Mouse (Mus musculus): Measurements from ENCODE around the gene Cd200r2. TPM values are rescaled to one million over a fixed set of nuclear protein-coding genes. Genes with fewer than 3 reads are reported as not detected.
"Not testable (repeated sequence)": the region's sequence is repeated elsewhere in the genome, so short reads cannot be mapped to it uniquely, and the experiment has no call there.

Cd200r2 gene
- polyA plus RNA-seq (2014; fragmentation: Nextera tagmentation; extraction: Ambion mirVana) = not detected in 2 replicates

- no peaks in the 10 kb centered on the region for H3K4me1 ChIP-seq (ENCODE audit: control insufficient read depth, insufficient read depth, low read length)
- no peak within 1 kb of the TSS for H3K4me2 ChIP-seq
- WGBS = 92% methylated on average over 2 of the region's 2 CpGs
- no peaks in the 10 kb centered on the region for H3K36me3 ChIP-seq (ENCODE audit: control insufficient read depth, insufficient read depth, low read length)
- no peak within 1 kb of the TSS for H3K9ac ChIP-seq (ENCODE audit: low read length)
- no peaks in the 10 kb centered on the region for H3K27me3 ChIP-seq (ENCODE audit: control insufficient read depth, insufficient read depth, low read length)
- H3K9me3 ChIP-seq (ENCODE audit: control insufficient read depth, low read length) = no peaks in the 10 kb centered on the region
- H3K27ac ChIP-seq (ENCODE audit: low read depth, low read length) = no peak within 1 kb of the TSS
- no peak within 1 kb of the TSS for H3K4me3 ChIP-seq (ENCODE audit: low read depth, low read length)
- DNase-seq (ENCODE audit: low spot score, missing footprints) = no peak
- ATAC-seq (ENCODE audit: low FRiP score) = no peak
Measured at GRCm38 (mm10) chr16:44866797-44867196, at the start of gene Cd200r2. Gene Cd200r2, plus strand, starts transcription at chr16:44867097.

- WGBS = 50% methylated on average over 1 of the region's 1 CpGs
- Histone ChIP-seq H3K4me1 (ENCODE audit: control insufficient read depth, insufficient read depth, low read length) (no peaks in the 10 kb centered on the region), H3K4me2 (no peak overlapping the region), H3K36me3 (ENCODE audit: control insufficient read depth, insufficient read depth, low read length) (no peaks in the 10 kb centered on the region), H3K4me3 (ENCODE audit: low read depth, low read length) (no peak overlapping the region), H3K9ac (ENCODE audit: low read length) (no peak overlapping the region), H3K27me3 (ENCODE audit: control insufficient read depth, insufficient read depth, low read length) (no peaks in the 10 kb centered on the region), H3K27ac (ENCODE audit: low read depth, low read length) (no peak overlapping the region), H3K9me3 (ENCODE audit: control insufficient read depth, low read length) (no peaks in the 10 kb centered on the region)
- DNase-seq (ENCODE audit: low spot score, missing footprints) = no peak
- ATAC-seq (ENCODE audit: low FRiP score) = no peak
Measured at GRCm38 (mm10) chr16:44818010-44818409, 48.9 kb upstream of the Cd200r2 start.

- Histone ChIP-seq H3K27ac (ENCODE audit: low read depth, low read length) (no peak overlapping the region), H3K4me1 (ENCODE audit: control insufficient read depth, insufficient read depth, low read length) (no peaks in the 10 kb centered on the region), H3K9me3 (ENCODE audit: control insufficient read depth, low read length) (no peaks in the 10 kb centered on the region), H3K4me3 (ENCODE audit: low read depth, low read length) (no peak overlapping the region), H3K27me3 (ENCODE audit: control insufficient read depth, insufficient read depth, low read length) (no peaks in the 10 kb centered on the region), H3K9ac (ENCODE audit: low read length) (no peak overlapping the region), H3K36me3 (ENCODE audit: control insufficient read depth, insufficient read depth, low read length) (no peaks in the 10 kb centered on the region), H3K4me2 (no peak overlapping the region)
- WGBS = 82% methylated on average over 4 of the region's 4 CpGs
- ATAC-seq (ENCODE audit: low FRiP score) = no peak
- no peak for DNase-seq (ENCODE audit: low spot score, missing footprints)
Measured at GRCm38 (mm10) chr16:44820545-44820944, 46.4 kb upstream of the Cd200r2 start.

- WGBS = 86% methylated on average over 3 of the region's 3 CpGs
- no peak overlapping the region for H3K4me3 ChIP-seq (ENCODE audit: low read depth, low read length)
- no peaks in the 10 kb centered on the region for H3K27me3 ChIP-seq (ENCODE audit: control insufficient read depth, insufficient read depth, low read length)
- H3K36me3 ChIP-seq (ENCODE audit: control insufficient read depth, insufficient read depth, low read length) = no peaks in the 10 kb centered on the region
- H3K27ac ChIP-seq (ENCODE audit: low read depth, low read length) = no peak overlapping the region
- ATAC-seq (ENCODE audit: low FRiP score) (no peak), DNase-seq (ENCODE audit: low spot score, missing footprints) (no peak)
- no peaks in the 10 kb centered on the region for H3K4me1 ChIP-seq (ENCODE audit: control insufficient read depth, insufficient read depth, low read length)
- H3K9ac ChIP-seq (ENCODE audit: low read length) = no peak overlapping the region
- H3K9me3 ChIP-seq (ENCODE audit: control insufficient read depth, low read length) = no peaks in the 10 kb centered on the region
- H3K4me2 ChIP-seq = no peak overlapping the region
Measured at GRCm38 (mm10) chr16:44832286-44832685, 34.6 kb upstream of the Cd200r2 start.

- not testable (repeated sequence) for H3K36me3 ChIP-seq (ENCODE audit: control insufficient read depth, insufficient read depth, low read length); H3K4me1 ChIP-seq (ENCODE audit: control insufficient read depth, insufficient read depth, low read length); H3K27ac ChIP-seq (ENCODE audit: low read depth, low read length); H3K4me3 ChIP-seq (ENCODE audit: low read depth, low read length); H3K9ac ChIP-seq (ENCODE audit: low read length); ATAC-seq (ENCODE audit: low FRiP score); H3K27me3 ChIP-seq (ENCODE audit: control insufficient read depth, insufficient read depth, low read length); H3K4me2 ChIP-seq; H3K9me3 ChIP-seq (ENCODE audit: control insufficient read depth, low read length); DNase-seq (ENCODE audit: low spot score, missing footprints)
- WGBS = 52% methylated on average over 2 of the region's 2 CpGs
Measured at GRCm38 (mm10) chr16:44833189-44833588, 33.7 kb upstream of the Cd200r2 start.

- Histone ChIP-seq H3K36me3 (ENCODE audit: control insufficient read depth, insufficient read depth, low read length) (no peaks in the 10 kb centered on the region), H3K4me2 (no peak overlapping the region), H3K9ac (ENCODE audit: low read length) (no peak overlapping the region), H3K27ac (ENCODE audit: low read depth, low read length) (no peak overlapping the region), H3K4me1 (ENCODE audit: control insufficient read depth, insufficient read depth, low read length) (no peaks in the 10 kb centered on the region), H3K9me3 (ENCODE audit: control insufficient read depth, low read length) (no peaks in the 10 kb centered on the region), H3K4me3 (ENCODE audit: low read depth, low read length) (no peak overlapping the region), H3K27me3 (ENCODE audit: control insufficient read depth, insufficient read depth, low read length) (no peaks in the 10 kb centered on the region)
- 87% methylated on average over 1 of the region's 1 CpGs for WGBS
- DNase-seq (ENCODE audit: low spot score, missing footprints) (no peak), ATAC-seq (ENCODE audit: low FRiP score) (no peak)
Measured at GRCm38 (mm10) chr16:44875178-44875577, 8.3 kb downstream of the Cd200r2 start.

- Histone ChIP-seq H3K4me3 (ENCODE audit: low read depth, low read length) (no peak overlapping the region), H3K36me3 (ENCODE audit: control insufficient read depth, insufficient read depth, low read length) (no peaks in the 10 kb centered on the region), H3K9me3 (ENCODE audit: control insufficient read depth, low read length) (no peaks in the 10 kb centered on the region), H3K4me2 (no peak overlapping the region), H3K27me3 (ENCODE audit: control insufficient read depth, insufficient read depth, low read length) (no peaks in the 10 kb centered on the region), H3K4me1 (ENCODE audit: control insufficient read depth, insufficient read depth, low read length) (no peaks in the 10 kb centered on the region), H3K27ac (ENCODE audit: low read depth, low read length) (no peak overlapping the region), H3K9ac (ENCODE audit: low read length) (no peak overlapping the region)
- ATAC-seq (ENCODE audit: low FRiP score) (no peak), DNase-seq (ENCODE audit: low spot score, missing footprints) (no peak)
- WGBS = 74% methylated on average over 5 of the region's 5 CpGs
Measured at GRCm38 (mm10) chr16:44876625-44877024, 9.7 kb downstream of the Cd200r2 start.

- Histone ChIP-seq H3K27me3 (ENCODE audit: control insufficient read depth, insufficient read depth, low read length) (no peaks in the 10 kb centered on the region), H3K27ac (ENCODE audit: low read depth, low read length) (no peak overlapping the region), H3K4me2 (no peak overlapping the region), H3K4me1 (ENCODE audit: control insufficient read depth, insufficient read depth, low read length) (no peaks in the 10 kb centered on the region), H3K9me3 (ENCODE audit: control insufficient read depth, low read length) (no peaks in the 10 kb centered on the region), H3K36me3 (ENCODE audit: control insufficient read depth, insufficient read depth, low read length) (no peaks in the 10 kb centered on the region), H3K4me3 (ENCODE audit: low read depth, low read length) (no peak overlapping the region), H3K9ac (ENCODE audit: low read length) (no peak overlapping the region)
- 87% methylated on average over 6 of the region's 6 CpGs for WGBS
- DNase-seq (ENCODE audit: low spot score, missing footprints) (no peak), ATAC-seq (ENCODE audit: low FRiP score) (no peak)
Measured at GRCm38 (mm10) chr16:44877595-44877994, 10.7 kb downstream of the Cd200r2 start.

- Histone ChIP-seq H3K4me3 (ENCODE audit: low read depth, low read length) (no peak overlapping the region), H3K9ac (ENCODE audit: low read length) (no peak overlapping the region), H3K4me1 (ENCODE audit: control insufficient read depth, insufficient read depth, low read length) (no peaks in the 10 kb centered on the region), H3K27me3 (ENCODE audit: control insufficient read depth, insufficient read depth, low read length) (no peaks in the 10 kb centered on the region), H3K4me2 (no peak overlapping the region), H3K9me3 (ENCODE audit: control insufficient read depth, low read length) (no peaks in the 10 kb centered on the region), H3K27ac (ENCODE audit: low read depth, low read length) (no peak overlapping the region), H3K36me3 (ENCODE audit: control insufficient read depth, insufficient read depth, low read length) (no peaks in the 10 kb centered on the region)
- peak; percentile 69 for DNase-seq (ENCODE audit: low spot score, missing footprints)
- 85% methylated on average over 1 of the region's 1 CpGs for WGBS
- no peak for ATAC-seq (ENCODE audit: low FRiP score)
Measured at GRCm38 (mm10) chr16:44890814-44891213, 23.9 kb downstream of the Cd200r2 start.

GRCm38 (mm10) chr16:44932016-44932415, 65.1 kb downstream of the Cd200r2 start:
- WGBS = 88% methylated on average over 1 of the region's 1 CpGs
- Histone ChIP-seq H3K4me2 (no peak overlapping the region), H3K4me1 (ENCODE audit: control insufficient read depth, insufficient read depth, low read length) (no peaks in the 10 kb centered on the region), H3K36me3 (ENCODE audit: control insufficient read depth, insufficient read depth, low read length) (no peaks in the 10 kb centered on the region), H3K27ac (ENCODE audit: low read depth, low read length) (no peak overlapping the region), H3K9ac (ENCODE audit: low read length) (no peak overlapping the region), H3K27me3 (ENCODE audit: control insufficient read depth, insufficient read depth, low read length) (no peaks in the 10 kb centered on the region), H3K9me3 (ENCODE audit: control insufficient read depth, low read length) (no peaks in the 10 kb centered on the region), H3K4me3 (ENCODE audit: low read depth, low read length) (no peak overlapping the region)
- ATAC-seq (ENCODE audit: low FRiP score) (no peak), DNase-seq (ENCODE audit: low spot score, missing footprints) (no peak)

All from midbrain, embryonic 11.5 days (tissue).